Mouse (Mus musculus) MEL (cell line): ENCODE measurements at regions not wholly inside any gene's neighbourhood (a gene's known extent, or its start where the extent isn't known, plus 50 kb on each side); places are given as distances from the start of the nearest gene placed in this dataset.

Experiments
- DNase-seq: peaks from one replicate; pipeline ENCODE4 v3.0.0; 2011; ENCODE audit warnings: low read depth, low spot score
- H3K27ac ChIP-seq: 2 replicates; pipeline ENCODE4 v1.5.1; 2012; ENCODE audit warnings: low read depth, mild to moderate bottlenecking, control low read depth, low read length, moderate library complexity; ENCODE audit not compliant: control insufficient read depth
- H3K27me3 ChIP-seq, 2 experiments: fragments of 150-350 bp in 1 of 2; sonication (generic) in 1 of 2; 2 replicates each; pipeline ENCODE4 v1.6.1; 2012; ENCODE audit warnings: low read length in 2 of 2, mild to moderate bottlenecking in 2 of 2, improper control_type of control experiment in 1 of 2, moderate library complexity in 1 of 2; ENCODE audit not compliant: insufficient read depth in 2 of 2, control insufficient read depth in 1 of 2
- H3K36me3 ChIP-seq, 2 experiments: 2 replicates each; pipeline ENCODE4 v1.6.1; 2012 to 2014; ENCODE audit warnings: low read length in 2 of 2, improper control_type of control experiment in 1 of 2, inconsistent platforms in 1 of 2, mild to moderate bottlenecking in 1 of 2; ENCODE audit not compliant: insufficient read depth in 2 of 2, control insufficient read depth in 1 of 2
- H3K4me1 ChIP-seq, 2 experiments: fragments of 150-350 bp in 1 of 2; sonication (generic) in 1 of 2; 2 replicates each; pipeline ENCODE4 v1.6.1; 2012; ENCODE audit warnings: low read length in 2 of 2, improper control_type of control experiment in 1 of 2, mild to moderate bottlenecking in 1 of 2; ENCODE audit not compliant: insufficient read depth in 2 of 2, control insufficient read depth in 1 of 2
- H3K4me3 ChIP-seq, 2 experiments: fragments of 150-350 bp in 1 of 2; sonication (generic) in 1 of 2; 2 replicates each; pipeline ENCODE4 v1.5.1; 2012; ENCODE audit warnings: low read depth in 2 of 2, low read length in 2 of 2, mild to moderate bottlenecking in 2 of 2, moderate library complexity in 2 of 2, control low read depth in 1 of 2, improper control_type of control experiment in 1 of 2; ENCODE audit not compliant: control insufficient read depth in 1 of 2, insufficient read depth in 1 of 2
- H3K79me2 ChIP-seq: 2 replicates; pipeline ENCODE4 v1.6.1; 2012; ENCODE audit warnings: mild to moderate bottlenecking, low read length, moderate library complexity; ENCODE audit not compliant: control insufficient read depth, poor library complexity, insufficient read depth
- H3K9ac ChIP-seq: 2 replicates; pipeline ENCODE4 v1.6.1; 2012; ENCODE audit warnings: low read depth, mild to moderate bottlenecking, control low read depth, low read length, moderate library complexity; ENCODE audit not compliant: control insufficient read depth, poor library complexity, severe bottlenecking
- H3K9me3 ChIP-seq: fragments of 150-350 bp; sonication (generic); replicated peaks from 2 replicates; pipeline ENCODE4 v1.6.1; 2012; ENCODE audit warnings: mild to moderate bottlenecking, low read length, improper control_type of control experiment, moderate library complexity; ENCODE audit not compliant: insufficient read depth
- BHLHE40 ChIP-seq: IDR thresholded peaks from 2 replicates; pipeline ENCODE4 v1.6.1; 2012; ENCODE audit warnings: low read depth, mild to moderate bottlenecking, inconsistent platforms, low read length, improper control_type of control experiment, borderline replicate concordance
- CHD2 ChIP-seq: IDR thresholded peaks from 2 replicates; pipeline ENCODE4 v1.6.1; 2011; ENCODE audit warnings: low read length, improper control_type of control experiment
- CTCF ChIP-seq, 3 experiments: IDR thresholded peaks in 2 of 3; conservative IDR thresholded peaks in 1 of 3; 2 replicates each; pipeline ENCODE4 v1.5.1; 2011 to 2012; ENCODE audit warnings: low read length in 3 of 3, low read depth in 2 of 3, mild to moderate bottlenecking in 2 of 3, improper control_type of control experiment in 1 of 3, inconsistent platforms in 1 of 3, mixed read lengths in 1 of 3, moderate library complexity in 1 of 3; ENCODE audit not compliant: control insufficient read depth in 1 of 3, insufficient read depth in 1 of 3, poor library complexity in 1 of 3, severe bottlenecking in 1 of 3
- E2F4 ChIP-seq: IDR thresholded peaks from 2 replicates; pipeline ENCODE4 v1.6.1; 2011; ENCODE audit warnings: low read depth, low read length, improper control_type of control experiment, borderline replicate concordance
- ELF1 ChIP-seq: IDR thresholded peaks from 2 replicates; pipeline ENCODE4 v1.6.1; 2014; ENCODE audit warnings: low read depth, mild to moderate bottlenecking, inconsistent platforms, low read length, improper control_type of control experiment, moderate library complexity
- EP300 ChIP-seq, 2 experiments: IDR thresholded peaks; 2 replicates each; pipeline ENCODE4 v1.6.1; 2011; ENCODE audit warnings: improper control_type of control experiment in 2 of 2, low read length in 2 of 2, low read depth in 1 of 2, mild to moderate bottlenecking in 1 of 2
- ETS1 ChIP-seq: IDR thresholded peaks from 2 replicates; pipeline ENCODE4 v1.6.1; 2012; ENCODE audit warnings: low read depth, mild to moderate bottlenecking, inconsistent platforms, low read length, improper control_type of control experiment, moderate library complexity
- GATA1 ChIP-seq: IDR thresholded peaks from 2 replicates; pipeline ENCODE4 v1.6.1; 2011; ENCODE audit warnings: low read depth, low read length, improper control_type of control experiment
- JUND ChIP-seq: IDR thresholded peaks from 2 replicates; pipeline ENCODE4 v1.6.1; 2011; ENCODE audit warnings: low read depth, mild to moderate bottlenecking, improper control_type of control experiment, low read length
- KAT2A ChIP-seq: conservative IDR thresholded peaks from 2 replicates; pipeline ENCODE4 v1.6.1; 2012; ENCODE audit warnings: low read depth, low read length, improper control_type of control experiment, inconsistent platforms
- MYC ChIP-seq: IDR thresholded peaks from 2 replicates; pipeline ENCODE4 v1.6.1; 2011; ENCODE audit warnings: low read depth, mild to moderate bottlenecking, low read length, improper control_type of control experiment, moderate library complexity
- POLR2AphosphoS2 ChIP-seq: IDR thresholded peaks from 2 replicates; pipeline ENCODE4 v1.6.1; 2011; ENCODE audit warnings: low read length, improper control_type of control experiment
- SIN3A ChIP-seq: IDR thresholded peaks from 2 replicates; pipeline ENCODE4 v1.6.1; 2012; ENCODE audit warnings: low read length, improper control_type of control experiment, inconsistent platforms
- SMC3 ChIP-seq: IDR thresholded peaks from 2 replicates; pipeline ENCODE4 v1.6.1; 2011; ENCODE audit warnings: low read depth, low read length, improper control_type of control experiment
- UBTF ChIP-seq: IDR thresholded peaks from 2 replicates; pipeline ENCODE4 v1.6.1; 2012; ENCODE audit warnings: low read depth, mild to moderate bottlenecking, inconsistent platforms, low read length, improper control_type of control experiment, moderate library complexity, borderline replicate concordance; ENCODE audit not compliant: insufficient read depth
- USF1 ChIP-seq: IDR thresholded peaks from 2 replicates; pipeline ENCODE4 v1.6.1; 2014; ENCODE audit warnings: low read depth, mild to moderate bottlenecking, inconsistent platforms, low read length, improper control_type of control experiment, moderate library complexity
- ZC3H11A ChIP-seq: IDR thresholded peaks from 2 replicates; pipeline ENCODE4 v1.6.1; 2012; ENCODE audit warnings: low read depth, mild to moderate bottlenecking, inconsistent platforms, low read length, improper control_type of control experiment
- ZMIZ1 ChIP-seq: IDR thresholded peaks from 2 replicates; pipeline ENCODE4 v1.6.1; 2012; ENCODE audit warnings: low read depth, mild to moderate bottlenecking, inconsistent platforms, low read length, improper control_type of control experiment, moderate library complexity

- no peak for DNase-seq
- no peak overlapping the region for H3K27ac ChIP-seq
- H3K27me3 ChIP-seq, result no peaks in the 10 kb centered on the region
- H3K9ac ChIP-seq, result no peak overlapping the region
- TF ChIP-seq SMC3 (no peak), ETS1 (no peak), GATA1 (no peak), UBTF (no peak), ZMIZ1 (no peak), CTCF (IDR thresholded peaks at IDR 0.05 in 2 of 3, conservative IDR thresholded peaks at IDR 0.05 in 1 of 3; ENCODE audit: control insufficient read depth in 1 of 3, insufficient read depth in 1 of 3, low read depth in 2 of 3, low read length in 3 of 3, poor library complexity in 1 of 3, severe bottlenecking in 1 of 3) (no peak), KAT2A (no peak), E2F4 (no peak), POLR2AphosphoS2 (no peak), CHD2 (no peak), SIN3A (no peak), ZC3H11A (no peak)
- H3K4me3 ChIP-seq, result no peak overlapping the region
- H3K79me2 ChIP-seq, result no peaks in the 10 kb centered on the region
- no peaks in the 10 kb centered on the region for H3K9me3 ChIP-seq
- H3K36me3 ChIP-seq, result no peaks in the 10 kb centered on the region
- H3K4me1 ChIP-seq, result no peaks in the 10 kb centered on the region
These were observed 107.5 kb upstream of the D16Ertd472e start for GRCm38 (mm10) chr16:78684031-78684430.

DNA sequence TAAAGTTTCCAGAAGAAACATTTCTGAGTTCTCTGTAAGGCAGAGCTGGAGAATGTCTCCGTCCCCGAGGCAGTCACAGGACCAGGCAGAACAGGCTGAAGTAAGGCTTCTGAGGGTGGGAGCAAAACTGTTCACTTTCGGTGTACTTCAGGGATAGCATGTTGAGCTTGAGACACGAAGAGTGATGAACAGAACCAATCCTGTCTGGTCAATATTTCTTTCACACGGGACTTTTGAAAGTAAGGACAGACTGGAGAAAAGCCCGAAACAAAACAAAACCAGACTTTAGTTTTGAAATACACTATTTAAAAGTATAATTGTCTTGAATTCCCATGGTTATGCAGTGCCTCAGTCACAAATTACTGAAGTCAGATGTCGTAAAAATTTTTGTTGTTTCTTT, 84.6 kb upstream of the D16Ertd472e start:
- no peaks in the 10 kb centered on the region for H3K4me1 ChIP-seq
- H3K4me3 ChIP-seq, result no peak overlapping the region
- H3K9ac ChIP-seq, result no peak overlapping the region
- H3K36me3 ChIP-seq, result no peaks in the 10 kb centered on the region
- DNase-seq, result no peak
- H3K27ac ChIP-seq, result no peak overlapping the region
- no peaks in the 10 kb centered on the region for H3K9me3 ChIP-seq
- TF ChIP-seq USF1, result no peak
- no peak for TF ChIP-seq BHLHE40
- no peak for TF ChIP-seq MYC
- no peak for TF ChIP-seq JUND
- TF ChIP-seq CHD2, result no peak
- no peak for TF ChIP-seq ELF1
- TF ChIP-seq, all 39 proteins: peak for 0
- no peaks in the 10 kb centered on the region for H3K79me2 ChIP-seq
- no peaks in the 10 kb centered on the region for H3K27me3 ChIP-seq

GRCm38 (mm10) chr16:78644710-78645109, 68.2 kb upstream of the D16Ertd472e start:
- no peaks in the 10 kb centered on the region for H3K36me3 ChIP-seq
- TF ChIP-seq CTCF (IDR thresholded peaks at IDR 0.05 in 2 of 3, conservative IDR thresholded peaks at IDR 0.05 in 1 of 3; ENCODE audit: control insufficient read depth in 1 of 3, insufficient read depth in 1 of 3, low read depth in 2 of 3, low read length in 3 of 3, poor library complexity in 1 of 3, severe bottlenecking in 1 of 3) (peak in 2 of 3 experiments; percentile 21 to 25; a peak in 2 of 6 replicates), ZC3H11A (no peak), EP300 (IDR thresholded peaks at IDR 0.05; ENCODE audit: low read depth in 1 of 2, low read length in 2 of 2) (no peak)
- H3K27me3 ChIP-seq, result no peaks in the 10 kb centered on the region
- no peak overlapping the region for H3K4me3 ChIP-seq
- no peak for DNase-seq
- H3K27ac ChIP-seq, result no peak overlapping the region
- no peak overlapping the region for H3K9ac ChIP-seq
- H3K4me1 ChIP-seq, result no peaks in the 10 kb centered on the region
- H3K9me3 ChIP-seq, result no peaks in the 10 kb centered on the region
- no peaks in the 10 kb centered on the region for H3K79me2 ChIP-seq
